Mouse (Mus musculus) liver, adult 2 months (tissue): ENCODE measurements around the gene Nrp2. TPM values are rescaled to one million over a fixed set of nuclear protein-coding genes. Genes with fewer than 3 reads are reported as not detected.

Experiments used
- DNase-seq: peaks from one replicate; pipeline ENCODE4 v3.0.0-alpha.2; 2011; ENCODE audit warnings: low read depth, low spot score; ENCODE audit errors: extremely low read depth
- H3K27ac ChIP-seq: fragments of 200-500 bp; replicated peaks from 2 replicates; pipeline ENCODE4 v1.5.1; 2012; ENCODE audit warnings: low read depth, mild to moderate bottlenecking, control low read depth, inconsistent platforms, low read length; ENCODE audit not compliant: insufficient read depth
- H3K27me3 ChIP-seq: fragments of 200-500 bp; 2 replicates; pipeline ENCODE4 v1.6.1; 2012; ENCODE audit warnings: mild to moderate bottlenecking, moderate library complexity, low read length, inconsistent platforms; ENCODE audit not compliant: control insufficient read depth, insufficient read depth
- H3K36me3 ChIP-seq: fragments of 200-500 bp; 2 replicates; pipeline ENCODE4 v1.6.1; 2012; ENCODE audit warnings: low read length, inconsistent platforms; ENCODE audit not compliant: control insufficient read depth, insufficient read depth
- H3K4me1 ChIP-seq: fragments of 200-500 bp; 2 replicates; pipeline ENCODE4 v1.6.1; 2011; ENCODE audit warnings: low read length; ENCODE audit not compliant: control insufficient read depth, insufficient read depth
- H3K4me3 ChIP-seq: fragments of 200-500 bp; 2 replicates; pipeline ENCODE4 v1.5.1; 2011; ENCODE audit warnings: low read depth, mild to moderate bottlenecking, control low read depth, low read length, moderate library complexity; ENCODE audit not compliant: insufficient read depth
- H3K79me2 ChIP-seq: fragments of 200-500 bp; 2 replicates; pipeline ENCODE4 v1.6.1; 2012; ENCODE audit warnings: inconsistent platforms, mild to moderate bottlenecking, low read length, moderate library complexity; ENCODE audit not compliant: control insufficient read depth, insufficient read depth
- H3K9ac ChIP-seq: fragments of 200-500 bp; 2 replicates; pipeline ENCODE4 v1.6.1; 2012; ENCODE audit warnings: low read depth, mild to moderate bottlenecking, control low read depth, inconsistent platforms, low read length
- CTCF ChIP-seq: fragments of 200-500 bp; IDR thresholded peaks from 2 replicates; pipeline ENCODE4 v1.5.1; 2011; ENCODE audit warnings: low read depth, low read length, control low read depth
- POLR2A ChIP-seq: fragments of 200-500 bp; IDR thresholded peaks from 2 replicates; pipeline ENCODE4 v1.6.1; 2011; ENCODE audit warnings: low read length, control low read depth; ENCODE audit not compliant: insufficient read depth; ENCODE audit errors: extremely low read depth
- WGBS: fragments of 180-500 bp; shearing (Covaris S2); methylation state at CpG from one replicate; pipeline ENCODE4 v1.1.7; 2018; 5-methylcytosine and 5-hydroxymethylcytosine counted together
- polyA plus RNA-seq: library from polyadenylated mRNA; depleted of rRNA; stranded (reverse); fragments of >200 nt; gene quantifications from 2 replicates; pipeline ENCODE4 v1.2.3, GENCODE M21; 2012
- total RNA-seq: library from RNA; depleted of rRNA; stranded (reverse); fragments of >200 nt; gene quantifications from 2 replicates; pipeline ENCODE4 v1.2.3, GENCODE M21; 2014

Gene Nrp2
- total and polyA plus RNA-seq, 2 experiments = 3.2 to 11.4 TPM

DNA sequence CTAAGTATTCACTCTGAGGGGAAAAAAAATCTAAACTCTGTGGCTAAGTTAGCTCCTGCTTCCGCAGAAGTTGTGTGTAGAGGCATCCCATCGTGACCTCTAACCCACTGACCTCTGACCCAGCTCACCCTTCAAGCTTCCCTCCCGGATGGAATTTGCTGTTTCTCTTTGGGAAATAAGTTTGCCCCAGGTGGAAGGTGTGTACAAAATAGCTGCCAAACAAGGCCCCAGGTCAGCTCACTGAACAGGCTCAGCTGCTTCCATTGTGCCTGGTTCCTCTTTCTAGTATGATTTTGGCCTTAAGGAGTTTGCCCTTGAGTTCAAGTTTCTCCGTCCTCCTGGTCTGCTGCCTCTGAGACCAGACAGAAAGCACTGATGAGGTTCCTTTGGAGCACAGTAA is 12.6 kb downstream of the Nrp2 start:
- no peak overlapping the region for H3K4me3 ChIP-seq
- H3K27ac ChIP-seq = no peak overlapping the region
- H3K4me1 ChIP-seq = peaks cover 5% of the 10 kb centered on the region
- WGBS = 55% methylated on average over 4 of the region's 4 CpGs
- TF ChIP-seq CTCF (no peak), POLR2A (no peak)
- H3K27me3 ChIP-seq = no peaks in the 10 kb centered on the region
- no peaks in the 10 kb centered on the region for H3K36me3 ChIP-seq
- no peak overlapping the region for H3K9ac ChIP-seq
- DNase-seq = no peak
- no peaks in the 10 kb centered on the region for H3K79me2 ChIP-seq

GRCm38 (mm10) chr1:62716836-62717478 is 13.9 kb downstream of the Nrp2 start:
- H3K4me3 ChIP-seq = no peak overlapping the region
- no peaks in the 10 kb centered on the region for H3K27me3 ChIP-seq
- DNase-seq = no peak
- no peak overlapping the region for H3K27ac ChIP-seq
- no peaks in the 10 kb centered on the region for H3K79me2 ChIP-seq
- TF ChIP-seq CTCF = no peak
- no peak for TF ChIP-seq POLR2A
- peaks cover 10% of the 10 kb centered on the region for H3K4me1 ChIP-seq
- no peak overlapping the region for H3K9ac ChIP-seq
- H3K36me3 ChIP-seq = no peaks in the 10 kb centered on the region
- 76% methylated on average over 10 of the region's 10 CpGs for WGBS

- peak; percentile 58 for DNase-seq
- WGBS = 75% methylated on average over 13 of the region's 13 CpGs
- Histone ChIP-seq H3K27ac (no peak overlapping the region), H3K4me3 (no peak overlapping the region), H3K9ac (no peak overlapping the region), H3K27me3 (no peaks in the 10 kb centered on the region), H3K36me3 (no peaks in the 10 kb centered on the region), H3K4me1 (peaks cover 12% of the 10 kb centered on the region), H3K79me2 (no peaks in the 10 kb centered on the region)
- TF ChIP-seq POLR2A (no peak), CTCF (peak; percentile 46)
These were observed 14.6 kb downstream of the Nrp2 start for GRCm38 (mm10) chr1:62717552-62718236.

GRCm38 (mm10) chr1:62718237-62718571 is 15.1 kb downstream of the Nrp2 start:
- H3K4me1 ChIP-seq = peaks cover 13% of the 10 kb centered on the region
- TF ChIP-seq POLR2A (no peak), CTCF (no peak)
- no peak overlapping the region for H3K27ac ChIP-seq
- no peak overlapping the region for H3K4me3 ChIP-seq
- no peak overlapping the region for H3K9ac ChIP-seq
- no peaks in the 10 kb centered on the region for H3K79me2 ChIP-seq
- no peaks in the 10 kb centered on the region for H3K36me3 ChIP-seq
- WGBS = 58% methylated on average over 5 of the region's 5 CpGs
- no peak for DNase-seq
- no peaks in the 10 kb centered on the region for H3K27me3 ChIP-seq

- H3K4me1 ChIP-seq = peaks cover 17% of the 10 kb centered on the region
- no peak overlapping the region for H3K9ac ChIP-seq
- no peak overlapping the region for H3K4me3 ChIP-seq
- WGBS = 82% methylated on average over 8 of the region's 8 CpGs
- no peaks in the 10 kb centered on the region for H3K27me3 ChIP-seq
- no peak overlapping the region for H3K27ac ChIP-seq
- no peak for DNase-seq
- TF ChIP-seq CTCF (no peak), POLR2A (no peak)
- H3K36me3 ChIP-seq = no peaks in the 10 kb centered on the region
- H3K79me2 ChIP-seq = no peaks in the 10 kb centered on the region
These were observed 15.7 kb downstream of the Nrp2 start for GRCm38 (mm10) chr1:62718750-62719149.

DNA sequence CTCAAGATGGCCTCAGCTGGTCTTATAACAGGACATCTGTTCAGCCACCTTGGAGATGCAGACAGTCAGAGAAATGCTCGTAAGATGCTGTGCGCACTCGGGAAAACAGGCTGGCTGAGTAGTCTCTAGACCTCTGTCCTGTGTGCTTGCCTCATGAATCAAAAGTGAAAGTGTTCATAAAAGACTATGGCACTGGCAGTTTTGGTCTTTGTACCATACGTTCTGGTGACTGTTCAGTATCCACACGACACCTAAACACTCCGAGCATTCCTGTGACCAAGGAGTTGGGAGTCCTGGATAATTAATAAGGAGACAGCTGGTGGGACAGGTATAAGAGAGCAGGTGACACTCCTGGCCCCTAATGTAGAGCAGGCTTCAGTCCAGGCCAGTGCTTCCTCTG is 16.7 kb downstream of the Nrp2 start:
- peak; percentile 63 for DNase-seq
- 50% methylated on average over 6 of the region's 6 CpGs for WGBS
- Histone ChIP-seq H3K79me2 (no peaks in the 10 kb centered on the region), H3K36me3 (no peaks in the 10 kb centered on the region), H3K27me3 (no peaks in the 10 kb centered on the region), H3K27ac (peak overlapping the region; percentile 64; the same call in 1 of the 2 replicates), H3K9ac (no peak overlapping the region), H3K4me3 (no peak overlapping the region), H3K4me1 (peaks cover 22% of the 10 kb centered on the region)
- TF ChIP-seq POLR2A = no peak
- TF ChIP-seq CTCF = no peak
